Mouse (Mus musculus) fat pad, adult 2 months (tissue): ENCODE data around the gene Insm1.

Source experiments
- DNase-seq: peaks from one replicate; pipeline ENCODE4 v3.0.0-alpha.2; 2011; ENCODE audit warnings: low read depth, low spot score; ENCODE audit errors: extremely low read depth

Gene Insm1

GRCm38 (mm10) chr2:146221076-146221928 lies at the start of gene Insm1:
TSS of gene Insm1 (plus strand) at chr2:146221921.
- no peak for DNase-seq

GRCm38 (mm10) chr2:146172106-146172505 lies 49.6 kb upstream of the Insm1 start:
- no peak for DNase-seq

- DNase-seq: no peak
Observed at GRCm38 (mm10) chr2:146174173-146174572, 47.5 kb upstream of the Insm1 start.

- DNase-seq: no peak
Observed at GRCm38 (mm10) chr2:146178718-146179117, 43.0 kb upstream of the Insm1 start.

GRCm38 (mm10) chr2:146183830-146184793 lies 37.6 kb upstream of the Insm1 start:
- no peak for DNase-seq

- no peak for DNase-seq
Observed at GRCm38 (mm10) chr2:146196126-146196525, 25.6 kb upstream of the Insm1 start.

GRCm38 (mm10) chr2:146197947-146198346 lies 23.8 kb upstream of the Insm1 start:
- DNase-seq: no peak

GRCm38 (mm10) chr2:146210968-146211367 lies 10.8 kb upstream of the Insm1 start:
- no peak for DNase-seq

- no peak for DNase-seq
Observed at GRCm38 (mm10) chr2:146214715-146215114, 7.0 kb upstream of the Insm1 start.

GRCm38 (mm10) chr2:146216111-146217064 lies 5.3 kb upstream of the Insm1 start:
- no peak for DNase-seq

- no peak for DNase-seq
Observed at GRCm38 (mm10) chr2:146217227-146217980, 4.3 kb upstream of the Insm1 start.

- DNase-seq: no peak
Observed at GRCm38 (mm10) chr2:146218161-146218691, 3.5 kb upstream of the Insm1 start.

- no peak for DNase-seq
Observed at GRCm38 (mm10) chr2:146218881-146219535, 2.7 kb upstream of the Insm1 start.

- no peak for DNase-seq
Observed at GRCm38 (mm10) chr2:146219791-146220190, 1.9 kb upstream of the Insm1 start.

- DNase-seq: no peak
Observed at GRCm38 (mm10) chr2:146220591-146221075, 1.1 kb upstream of the Insm1 start.

GRCm38 (mm10) chr2:146221929-146222278 lies 183 bp downstream of the Insm1 start:
- DNase-seq: no peak

GRCm38 (mm10) chr2:146222279-146223175 lies 806 bp downstream of the Insm1 start:
- no peak for DNase-seq
